ENCODE assay signal across 9 mouse cellular contexts in the genomic region with DNA sequence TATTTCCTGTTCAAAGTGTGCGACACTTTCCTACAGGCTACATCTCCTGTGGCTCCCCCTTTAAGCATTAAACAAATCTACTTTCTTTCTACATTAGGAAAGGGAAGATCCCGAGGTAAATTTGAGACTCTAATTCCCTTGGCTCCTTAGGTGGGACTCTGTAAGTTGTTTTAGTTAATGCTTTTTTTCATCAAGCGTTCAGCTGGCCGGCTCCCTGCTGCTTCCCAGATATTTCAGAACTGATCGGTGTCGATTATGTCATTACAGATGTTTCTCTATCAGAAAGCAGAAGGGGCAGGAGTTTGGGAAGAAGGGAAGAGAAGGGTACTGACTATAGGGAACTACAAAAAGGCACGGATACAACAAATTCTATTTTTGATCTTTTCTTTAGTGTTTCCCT. TPM values are rescaled to one million over a fixed set of nuclear protein-coding genes. Genes with fewer than 3 reads are reported as not detected.
DNase-seq lines count a peak whose midpoint lies in the region; ATAC-seq and TF ChIP-seq lines count a peak whose summit lies in the region.
"Had no signal": no experiment of that assay in that cellular context is flagged by ENCODE, and none has a peak within 500 bp of the region (broad histone marks: within the 10 kb centered on the region; RNA-seq: fewer than 3 reads in every experiment).

No protein-coding gene starts in this region.

- no peak for DNase-seq in layer of hippocampus, adult 2 months (ENCODE audit: low spot score in 2 of 2)
- no peak for DNase-seq in layer of hippocampus, adult 8-10 months (ENCODE audit: low spot score in 2 of 2)
- DNase-seq in midbrain, postnatal 0 days (ENCODE audit: low spot score), result no peak
- DNase-seq in left cerebral cortex, postnatal 10 days (ENCODE audit: extremely low spot score in 1 of 2, low spot score in 2 of 2), result no peak
- no peak for DNase-seq in spleen, adult 12 weeks (ENCODE audit: low spot score)
- no peak for DNase-seq in cerebellum, postnatal 4 days (ENCODE audit: low spot score in 2 of 2)

- no peaks in the 10 kb centered on the region for H3K9me3 ChIP-seq in hindbrain, embryonic 16.5 days (ENCODE audit: control insufficient read depth, low read length)
- no peaks in the 10 kb centered on the region for H3K9me3 ChIP-seq in midbrain, postnatal 0 days (ENCODE audit: low read length)

- H3K4me1 ChIP-seq in cortical plate, adult 2 months (ENCODE audit: control insufficient read depth, insufficient read depth, low read length), result no peaks in the 10 kb centered on the region
- H3K4me1 ChIP-seq in hindbrain, embryonic 16.5 days (ENCODE audit: control insufficient read depth, insufficient read depth, low read depth, low read length), result peaks cover 11% of the 10 kb centered on the region
- H3K4me1 ChIP-seq in midbrain, postnatal 0 days (ENCODE audit: insufficient read depth, low read length), result peaks cover 4% of the 10 kb centered on the region; the same call in 1 of the 2 replicates

- TF ChIP-seq CTCF in layer of hippocampus, adult 2 months (conservative IDR thresholded peaks at IDR 0.05), result no peak
- no peak for TF ChIP-seq CTCF in cortical plate, adult 2 months (IDR thresholded peaks at IDR 0.05; ENCODE audit: extremely low read depth, insufficient read depth, low read length)
- no peak for TF ChIP-seq CTCF in midbrain, postnatal 0 days (IDR thresholded peaks at IDR 0.05)

- intact Hi-C loops in left cerebral cortex, postnatal 10 days (cut with DNase I), result no loop called here

- TF ChIP-seq POLR2A in cortical plate, adult 2 months (IDR thresholded peaks at IDR 0.05; ENCODE audit: extremely low read depth, insufficient read depth, low read length), result no peak

- no peaks in the 10 kb centered on the region; the same call in 1 of the 2 replicates for H3K27me3 ChIP-seq in hindbrain, embryonic 16.5 days (replicated peaks; ENCODE audit: control insufficient read depth, insufficient read depth, low read length)
- peaks cover 6% of the 10 kb centered on the region; the same call in 1 of the 2 replicates for H3K27me3 ChIP-seq in midbrain, postnatal 0 days (ENCODE audit: insufficient read depth, low read length)

- 23% methylated on average over 7 of the region's 7 CpGs for WGBS in hindbrain, embryonic 16.5 days
- 16% methylated on average over 7 of the region's 7 CpGs for WGBS in midbrain, postnatal 0 days

- peak overlapping the region; percentile 97 for H3K27ac ChIP-seq in layer of hippocampus, adult 2 months
- no peak overlapping the region for H3K27ac ChIP-seq in cortical plate, adult 2 months (ENCODE audit: insufficient read depth, low read length)
- H3K27ac ChIP-seq in hindbrain, embryonic 16.5 days (ENCODE audit: low read depth, low read length), result no peak overlapping the region
- H3K27ac ChIP-seq in midbrain, postnatal 0 days (ENCODE audit: low read depth, low read length), result peak overlapping the region; percentile 83; the same call in 1 of the 2 replicates

- H3K36me3 ChIP-seq in hindbrain, embryonic 16.5 days (ENCODE audit: control insufficient read depth, insufficient read depth, low read length), result peaks cover 16% of the 10 kb centered on the region
- H3K36me3 ChIP-seq in midbrain, postnatal 0 days (ENCODE audit: insufficient read depth, low read length), result peaks cover 20% of the 10 kb centered on the region

- ATAC-seq in hindbrain, embryonic 16.5 days, result no peak
- no peak for ATAC-seq in midbrain, postnatal 0 days (ENCODE audit: low FRiP score)

- H3K4me3 ChIP-seq in layer of hippocampus, adult 2 months, result peak overlapping the region; percentile 93
- H3K4me3 ChIP-seq in cortical plate, adult 2 months (ENCODE audit: insufficient read depth, low read length), result peak overlapping the region; percentile 62
- peak overlapping the region; percentile 73 for H3K4me3 ChIP-seq in hindbrain, embryonic 16.5 days (ENCODE audit: low read length)
- peak overlapping the region; percentile 100 for H3K4me3 ChIP-seq in midbrain, postnatal 0 days (ENCODE audit: low read depth, low read length)

- peak overlapping the region; percentile 78 for H3K9ac ChIP-seq in hindbrain, embryonic 16.5 days (ENCODE audit: low read depth, low read length)
- peak overlapping the region; percentile 98 for H3K9ac ChIP-seq in midbrain, postnatal 0 days (replicated peaks; ENCODE audit: low read length, poor library complexity, severe bottlenecking)

- peak overlapping the region; percentile 73 for H3K4me2 ChIP-seq in hindbrain, embryonic 16.5 days (ENCODE audit: low read length)
- peak overlapping the region; percentile 59 for H3K4me2 ChIP-seq in midbrain, postnatal 0 days (ENCODE audit: low read depth, low read length, poor library complexity, severe bottlenecking)

RNA-seq across cellular contexts. Expression of a gene that starts 0.3 kb away (rescaled TPM):
- 1 to 10 TPM; 3.8 to 5.4 TPM for total RNA-seq in layer of hippocampus, adult 2 months (2021)
- total RNA-seq in layer of hippocampus, adult 8-10 months (2022), result 1 to 10 TPM; 2.3 to 4.3 (median 3.3) TPM
- 1.0 and 1.4 TPM in 2 replicates for polyA plus RNA-seq in cortical plate, adult 2 months (2012; rRNA removed)
- 1.0 and 1.3 TPM in 2 replicates for polyA plus RNA-seq in hindbrain, embryonic 16.5 days (2015; fragmentation: Nextera tagmentation; extraction: Ambion mirVana)
- 0.33 and 1.7 TPM in 2 replicates for total RNA-seq in midbrain, postnatal 0 days (2014; rRNA removed)
- 2.0 and 2.3 TPM in 2 replicates for polyA plus RNA-seq in midbrain, postnatal 0 days (2015; fragmentation: Nextera tagmentation; extraction: Ambion mirVana)
- total RNA-seq in left cerebral cortex, postnatal 10 days (2021), result 1 to 10 TPM; 4.9 to 5.0 TPM

RNA-seq across cellular contexts. Expression of a gene that starts 0.9 kb away (rescaled TPM):
- 100 to 1,000 TPM; 134 to 138 TPM for total RNA-seq in layer of hippocampus, adult 2 months (2021)
- total RNA-seq in layer of hippocampus, adult 8-10 months (2022), result 100 to 1,000 TPM; 115 to 129 (median 123) TPM
- 59.7 and 64.0 TPM in 2 replicates for polyA plus RNA-seq in cortical plate, adult 2 months (2012; rRNA removed)
- 65.6 and 78.1 TPM in 2 replicates for polyA plus RNA-seq in hindbrain, embryonic 16.5 days (2015; fragmentation: Nextera tagmentation; extraction: Ambion mirVana)
- total RNA-seq in midbrain, postnatal 0 days (2014; rRNA removed), result 43.6 and 44.8 TPM in 2 replicates
- polyA plus RNA-seq in midbrain, postnatal 0 days (2015; fragmentation: Nextera tagmentation; extraction: Ambion mirVana), result 73.6 and 86.1 TPM in 2 replicates
- 100 to 1,000 TPM; 123 to 124 TPM for total RNA-seq in left cerebral cortex, postnatal 10 days (2021)

RNA-seq across cellular contexts. Expression of a gene that starts 8.1 kb away (rescaled TPM):
- total RNA-seq in layer of hippocampus, adult 2 months (2021), result 1 to 10 TPM; 5.8 to 7.9 TPM
- 10 to 100 TPM in 2 of 4 experiments, 1 to 10 TPM in 2; 7.3 to 13.2 (median 10.2) TPM for total RNA-seq in layer of hippocampus, adult 8-10 months (2022)
- 6.5 and 8.7 TPM in 2 replicates for polyA plus RNA-seq in cortical plate, adult 2 months (2012; rRNA removed)
- polyA plus RNA-seq in hindbrain, embryonic 16.5 days (2015; fragmentation: Nextera tagmentation; extraction: Ambion mirVana), result 2.2 TPM in 2 replicates
- total RNA-seq in midbrain, postnatal 0 days (2014; rRNA removed), result 1.7 and 3.6 TPM in 2 replicates
- polyA plus RNA-seq in midbrain, postnatal 0 days (2015; fragmentation: Nextera tagmentation; extraction: Ambion mirVana), result 0.83 and 1.2 TPM in 2 replicates
- 1 to 10 TPM; 2.0 to 4.0 TPM for total RNA-seq in left cerebral cortex, postnatal 10 days (2021)
- total RNA-seq: hematopoietic stem cell, adult 5-6 weeks had no signal

RNA-seq across cellular contexts. Expression of a gene that starts 19.1 kb away (rescaled TPM):
- 10 to 100 TPM; 69.6 to 72.3 TPM for total RNA-seq in layer of hippocampus, adult 2 months (2021)
- total RNA-seq in layer of hippocampus, adult 8-10 months (2022), result 10 to 100 TPM; 41.1 to 66.0 (median 50.4) TPM
- 135 and 139 TPM in 2 replicates for polyA plus RNA-seq in cortical plate, adult 2 months (2012; rRNA removed)
- polyA plus RNA-seq in hindbrain, embryonic 16.5 days (2015; fragmentation: Nextera tagmentation; extraction: Ambion mirVana), result 101 and 104 TPM in 2 replicates
- 19.0 and 25.9 TPM in 2 replicates for total RNA-seq in midbrain, postnatal 0 days (2014; rRNA removed)
- 98.8 and 114 TPM in 2 replicates for polyA plus RNA-seq in midbrain, postnatal 0 days (2015; fragmentation: Nextera tagmentation; extraction: Ambion mirVana)
- total RNA-seq in left cerebral cortex, postnatal 10 days (2021), result 10 to 100 TPM; 45.5 to 48.8 TPM

RNA-seq across cellular contexts. Expression of a gene that starts 22.9 kb away (rescaled TPM):
- 10 to 100 TPM; 11.6 to 12.8 TPM for total RNA-seq in layer of hippocampus, adult 2 months (2021)
- total RNA-seq in layer of hippocampus, adult 8-10 months (2022), result 10 to 100 TPM in 2 of 4 experiments, 1 to 10 TPM in 2; 9.3 to 12.4 (median 10.3) TPM
- 0.51 and 1.1 TPM in 2 replicates for polyA plus RNA-seq in cortical plate, adult 2 months (2012; rRNA removed)
- 0.35 and 0.54 TPM in 2 replicates for polyA plus RNA-seq in hindbrain, embryonic 16.5 days (2015; fragmentation: Nextera tagmentation; extraction: Ambion mirVana)
- 38.0 and 58.4 TPM in 2 replicates for total RNA-seq in midbrain, postnatal 0 days (2014; rRNA removed)
- 0.32 and 0.45 TPM in 2 replicates for polyA plus RNA-seq in midbrain, postnatal 0 days (2015; fragmentation: Nextera tagmentation; extraction: Ambion mirVana)
- total RNA-seq in left cerebral cortex, postnatal 10 days (2021), result 10 to 100 TPM in 1 of 2 experiments, 1 to 10 TPM in 1; 9.6 to 11.8 TPM

Comparison
In these comparisons a context has a peak if more than half of its experiments do, and no peak if none do; other contexts are left out.
1. H3K27ac ChIP-seq: peak in layer of hippocampus, adult 2 months (single experiment) and midbrain, postnatal 0 days (single experiment); none in cortical plate, adult 2 months (single experiment) and hindbrain, embryonic 16.5 days (single experiment).
2. Peak in every context shown above with its lines, with median percentiles within 50 percentile points of each other: H3K4me3 ChIP-seq.